Mouse (Mus musculus) heart, postnatal 14 days (tissue): Measurements from ENCODE around the gene Psap. TPM values are rescaled to one million over a fixed set of nuclear protein-coding genes. Genes with fewer than 3 reads are reported as not detected.

Experiments used
- DNase-seq, 2 experiments: peaks; one replicate each; pipeline ENCODE4 v3.0.0; 2021 to 2022
- intact Hi-C: fragments of 180-260 bp; cut with DNase I; formaldehyde crosslinking; loops from one replicate; pipeline ENCODE4 v1.15.1; 2025
- total RNA-seq, 2 experiments: library from RNA; stranded (reverse); gene quantifications; 2 replicates each; pipeline ENCODE4 v1.2.3; 2021

The Psap gene
- total RNA-seq, 2 experiments from 2014 or later, result 904 to 976 TPM

GRCm38 (mm10) chr10:60341528-60341927 is 64.1 kb downstream of the Psap start:
- intact Hi-C loops, result no loop called here
- DNase-seq, result no peak

DNA sequence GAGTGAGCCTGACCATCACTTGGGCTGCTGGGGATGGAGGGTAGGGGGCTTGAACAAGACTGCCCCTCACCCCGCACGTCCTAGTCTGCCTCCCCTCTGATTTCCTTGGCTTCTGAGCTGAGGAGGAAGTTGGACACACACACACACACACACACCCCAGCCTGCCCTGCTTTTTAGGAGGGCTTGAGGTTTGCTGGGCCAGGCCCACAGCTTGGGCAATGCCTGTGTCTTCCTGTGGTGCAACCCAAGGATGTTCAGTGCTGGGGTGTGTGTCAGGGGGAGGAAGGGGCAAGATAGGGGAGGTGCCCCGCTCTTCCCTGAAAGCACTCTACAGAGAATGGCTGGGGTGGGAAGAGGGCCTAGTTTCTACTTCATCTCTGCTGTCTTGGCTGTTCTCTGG is 66.7 kb downstream of the Psap start:
- intact Hi-C loops, result no loop called here
- no peak for DNase-seq

- DNase-seq, result no peak
- intact Hi-C loops, result loop anchor here (2.0 to 5.0 kb wide), 3 partner anchors 39 to 61 kb away; no protein-coding TSS in a partner anchor
Observed at GRCm38 (mm10) chr10:60346056-60346455, 68.6 kb downstream of the Psap start.

DNA sequence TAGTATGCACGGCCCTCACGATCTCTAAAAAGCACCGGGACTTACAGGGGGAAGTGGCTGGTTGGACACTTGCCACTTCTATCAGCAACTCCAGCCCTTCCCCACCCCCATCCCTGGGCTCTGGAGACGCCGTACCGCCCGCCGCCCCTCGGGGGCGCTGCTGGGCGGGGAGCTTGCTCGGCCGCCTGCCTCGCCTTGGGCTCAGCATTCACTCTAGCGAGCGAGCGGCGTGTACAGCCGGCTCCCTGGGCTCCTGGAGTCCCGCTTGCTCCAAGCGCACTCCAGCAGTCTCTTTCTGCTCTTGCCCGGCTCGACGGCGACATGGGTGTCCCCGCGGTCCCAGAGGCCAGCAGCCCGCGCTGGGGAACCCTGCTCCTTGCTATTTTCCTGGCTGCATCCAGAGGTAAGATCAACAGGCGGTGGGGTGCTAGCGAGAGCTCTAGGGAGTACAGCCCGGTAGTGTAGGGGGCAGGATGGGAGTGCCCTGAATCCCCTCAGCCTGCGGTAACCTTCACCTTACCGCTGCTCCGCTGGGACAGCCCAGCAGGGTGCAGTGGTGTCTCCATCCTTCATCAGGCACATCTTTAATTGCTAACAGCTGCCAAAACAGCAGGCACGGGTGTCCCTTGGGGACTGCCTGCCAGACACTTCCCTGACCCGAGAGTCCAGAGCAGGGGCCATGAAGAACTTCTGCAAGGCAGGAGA is 69.4 kb downstream of the Psap start, which contains the start of gene Vsir:
TSS of gene Vsir (plus strand) at position 151 of the 705 bp plus-strand sequence.
- intact Hi-C loops, result loop anchor here (2.0 to 5.0 kb wide), 3 partner anchors 40 to 60 kb away; no protein-coding TSS in a partner anchor
- peak; percentile 94 to 95 for DNase-seq

DNA sequence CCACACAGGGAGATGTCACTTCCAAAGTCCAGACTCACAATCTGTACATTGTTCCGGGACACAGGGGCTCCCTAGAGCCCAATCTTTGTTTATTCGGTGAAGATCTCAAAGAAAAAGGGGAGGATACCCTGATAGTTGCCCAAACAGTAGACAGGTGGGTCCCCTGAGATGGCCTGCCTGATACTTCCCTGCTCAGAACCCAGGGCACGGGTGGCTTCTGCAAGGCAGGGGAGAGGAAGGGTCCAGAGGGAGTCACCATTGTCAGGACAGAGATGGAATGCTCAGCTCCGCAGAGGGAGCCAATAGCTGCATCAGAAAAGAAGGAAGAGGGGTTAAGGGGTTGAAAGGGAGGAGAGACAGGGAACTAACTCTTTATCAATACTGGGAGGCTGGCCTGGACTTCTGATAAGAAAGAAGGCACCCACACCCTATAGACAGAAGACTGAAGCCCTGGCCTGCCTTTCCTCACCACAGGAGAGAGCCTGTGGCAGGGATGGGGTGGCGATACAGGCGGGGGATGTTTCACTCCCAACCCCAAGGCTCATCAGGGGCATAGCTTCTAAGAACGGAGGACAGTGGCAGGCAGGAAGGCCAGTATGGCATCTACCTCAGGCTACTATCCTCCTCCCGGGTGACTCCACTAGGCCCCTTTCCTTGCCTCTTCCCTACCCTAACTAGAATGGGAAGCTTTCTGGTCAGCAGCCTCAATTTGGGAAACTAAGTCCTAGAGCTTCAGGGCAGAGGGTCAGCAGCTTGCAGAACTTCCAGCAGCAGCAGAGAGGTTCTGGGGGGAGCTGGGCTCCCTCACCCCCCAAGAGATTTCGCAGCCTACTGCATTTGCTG is 70.6 kb downstream of the Psap start:
- DNase-seq, result no peak
- intact Hi-C loops, result loop anchor here (2.0 to 5.0 kb wide), 3 partner anchors 39 to 59 kb away; no protein-coding TSS in a partner anchor

- DNase-seq, result peak; percentile 56 to 63
- intact Hi-C loops, result loop anchor here (5.0 kb wide), 2 partner anchors 38 to 42 kb away; no protein-coding TSS in a partner anchor
Observed at GRCm38 (mm10) chr10:60349056-60349455, 71.6 kb downstream of the Psap start.

GRCm38 (mm10) chr10:60349644-60350043 is 72.2 kb downstream of the Psap start:
- intact Hi-C loops, result loop anchor here (5.0 kb wide), 2 partner anchors 38 to 42 kb away; no protein-coding TSS in a partner anchor
- DNase-seq, result no peak

- DNase-seq, result no peak
- intact Hi-C loops, result no loop called here
Observed at GRCm38 (mm10) chr10:60350077-60350804, 72.8 kb downstream of the Psap start.

DNA sequence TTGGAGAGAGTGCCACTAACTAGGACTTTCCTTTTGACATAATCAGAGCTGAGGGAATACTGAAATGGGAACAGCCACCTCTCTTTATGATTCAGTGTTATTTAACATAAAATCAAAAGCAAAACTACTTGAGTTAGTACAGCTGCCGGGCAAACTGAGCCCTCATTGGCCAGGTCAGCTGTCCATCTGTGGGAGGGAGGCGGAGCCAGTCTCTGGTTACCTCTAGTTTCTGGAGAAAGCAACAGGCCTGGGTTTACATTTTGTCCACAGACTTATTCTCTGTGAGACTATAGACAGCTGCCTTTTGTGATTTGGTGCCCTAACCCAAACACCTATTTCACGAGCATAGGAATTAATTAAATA is 73.4 kb downstream of the Psap start:
- intact Hi-C loops, result no loop called here
- peak; percentile 92 to 96 for DNase-seq

GRCm38 (mm10) chr10:60351248-60351647 is 73.8 kb downstream of the Psap start:
- intact Hi-C loops, result no loop called here
- peak in 1 of 2 experiments; percentile 48 for DNase-seq

DNA sequence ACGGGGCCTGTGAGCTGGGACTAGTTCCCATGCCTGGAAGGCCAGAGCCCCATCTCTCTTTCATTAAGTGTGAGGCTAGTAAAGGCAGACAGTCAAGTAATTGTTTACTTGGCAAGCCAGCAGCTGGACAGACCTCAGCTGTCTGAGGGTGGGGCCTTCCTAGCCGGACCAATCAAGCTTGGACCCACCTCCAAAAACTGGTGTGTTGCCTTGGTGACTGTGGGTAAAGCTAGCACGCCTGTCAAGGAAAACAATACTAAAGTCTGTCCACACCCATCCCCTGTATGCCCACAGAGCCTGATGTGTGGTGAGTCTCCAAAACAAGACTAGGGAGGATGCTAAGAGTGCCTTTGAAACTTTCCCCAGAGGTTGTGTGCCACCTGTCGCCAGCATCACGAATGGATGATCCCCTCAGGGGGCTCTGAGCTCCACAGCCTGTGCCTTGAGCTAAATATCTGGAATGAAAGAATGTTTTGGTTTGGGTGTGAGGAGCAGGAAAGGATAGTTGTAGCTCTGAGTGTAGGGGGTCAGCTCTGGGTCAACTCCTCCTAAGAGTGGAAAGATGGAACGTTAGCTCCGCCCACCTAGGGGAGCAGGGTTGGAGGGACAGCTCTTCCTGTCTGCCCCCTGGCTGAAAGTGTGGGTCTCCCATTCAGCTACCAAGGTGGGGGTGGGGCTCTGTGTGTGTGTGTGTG is 74.5 kb downstream of the Psap start:
- peak; percentile 68 for DNase-seq
- intact Hi-C loops, result no loop called here

Other genes with a start within 250 kb of the Psap start
- gene Spock2, start 171.4 kb upstream of the Psap start, total RNA-seq, result 10 to 100 TPM; 11.5 to 18.0 TPM
- gene Chst3, start 58.4 kb upstream of the Psap start, total RNA-seq, result 1 to 10 TPM; 1.2 to 1.4 TPM
- gene Vsir, start 69.2 kb downstream of the Psap start, total RNA-seq, result 10 to 100 TPM; 22.6 to 24.4 TPM
- gene Gm17455, start 122.1 kb downstream of the Psap start, total RNA-seq, result not detected